Mouse (Mus musculus): Measurements from ENCODE around the gene Gkn1. TPM values are rescaled to one million over a fixed set of nuclear protein-coding genes. Genes with fewer than 3 reads are reported as not detected.

Gene Gkn1
- not detected for total RNA-seq (2021)
- long read RNA-seq = 0 reads

DNA sequence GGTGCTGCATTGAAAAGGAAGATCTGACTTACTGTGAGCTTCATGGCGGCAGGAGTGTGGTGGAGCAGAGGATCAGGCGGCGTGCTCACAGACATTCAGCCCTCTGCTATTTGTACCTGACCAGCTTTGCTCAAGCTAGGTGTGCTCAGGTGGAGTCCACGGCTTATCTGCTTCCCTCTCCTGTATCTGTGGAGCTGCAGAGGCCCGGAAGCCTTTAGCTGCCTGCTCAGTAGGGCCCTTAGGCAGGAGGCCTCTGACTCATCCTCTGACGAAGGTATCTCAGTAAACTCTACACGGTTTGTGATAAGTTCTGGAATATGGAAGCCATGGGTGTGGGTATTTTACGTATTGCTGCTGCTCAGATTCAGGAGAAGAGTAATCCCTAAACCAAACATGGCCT is at the start of gene Gkn1:
Gene Gkn1, minus strand, starts transcription at position 114 of the 400 bp plus-strand sequence.
- DNase-seq (ENCODE audit: low spot score in 2 of 2) = no peak

GRCm38 (mm10) chr6:87399886-87400566 is 49.3 kb upstream of the Gkn1 start:
- no peak for DNase-seq (ENCODE audit: low spot score in 2 of 2)

- DNase-seq (ENCODE audit: low spot score in 2 of 2) = peak; percentile 79 to 83
Measured at GRCm38 (mm10) chr6:87399137-87399536, 48.4 kb upstream of the Gkn1 start.

DNA sequence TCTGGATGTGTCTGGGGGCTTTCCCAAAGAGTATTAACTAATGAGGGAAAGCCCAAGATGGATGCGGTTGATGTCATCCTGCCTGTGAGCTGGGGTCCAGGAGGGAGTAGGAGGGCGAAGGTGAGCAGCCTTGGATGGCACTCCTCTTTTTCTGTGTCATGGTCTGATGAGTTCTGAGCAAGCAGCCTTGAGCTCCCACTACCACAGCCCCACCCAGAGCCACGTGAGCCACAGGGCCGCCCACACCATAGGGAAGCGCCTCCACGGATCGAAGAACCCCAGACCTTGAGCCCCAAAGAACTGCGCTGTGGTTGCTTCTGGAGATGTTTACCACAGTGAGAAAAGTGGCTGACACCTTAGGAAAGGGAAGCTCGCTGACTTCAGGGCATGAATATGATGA is 44.0 kb upstream of the Gkn1 start:
- DNase-seq (ENCODE audit: low spot score in 2 of 2) = no peak

GRCm38 (mm10) chr6:87393466-87394205 is 42.9 kb upstream of the Gkn1 start:
- no peak for DNase-seq (ENCODE audit: low spot score in 2 of 2)

- no peak for DNase-seq (ENCODE audit: low spot score in 2 of 2)
Measured at GRCm38 (mm10) chr6:87389455-87389989, 38.8 kb upstream of the Gkn1 start.

GRCm38 (mm10) chr6:87388877-87389276 is 38.1 kb upstream of the Gkn1 start, which contains the start of gene Gkn3:
TSS of gene Gkn3 (minus strand) at chr6:87388935.
- DNase-seq (ENCODE audit: low spot score in 2 of 2) = no peak

DNA sequence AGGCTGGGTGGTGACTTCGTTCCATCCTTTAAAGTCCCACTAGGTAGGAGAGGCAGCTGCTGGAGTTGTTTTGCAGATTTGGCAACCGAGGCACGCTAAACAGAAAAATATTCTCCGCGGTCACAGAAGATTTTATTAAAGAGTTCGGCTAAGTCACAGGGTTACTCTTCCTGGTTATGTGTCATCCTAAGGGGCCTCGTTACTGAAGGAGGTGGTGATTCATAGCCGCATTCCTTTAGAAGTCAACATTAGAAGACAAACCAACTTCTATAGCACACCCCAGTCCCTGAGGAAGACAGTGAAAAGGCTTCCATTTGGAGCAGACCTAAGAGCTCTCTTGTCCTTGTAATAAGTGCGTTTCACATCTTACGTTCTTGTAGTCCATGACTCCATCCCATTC is 35.9 kb upstream of the Gkn1 start:
- DNase-seq (ENCODE audit: low spot score in 2 of 2) = no peak

DNA sequence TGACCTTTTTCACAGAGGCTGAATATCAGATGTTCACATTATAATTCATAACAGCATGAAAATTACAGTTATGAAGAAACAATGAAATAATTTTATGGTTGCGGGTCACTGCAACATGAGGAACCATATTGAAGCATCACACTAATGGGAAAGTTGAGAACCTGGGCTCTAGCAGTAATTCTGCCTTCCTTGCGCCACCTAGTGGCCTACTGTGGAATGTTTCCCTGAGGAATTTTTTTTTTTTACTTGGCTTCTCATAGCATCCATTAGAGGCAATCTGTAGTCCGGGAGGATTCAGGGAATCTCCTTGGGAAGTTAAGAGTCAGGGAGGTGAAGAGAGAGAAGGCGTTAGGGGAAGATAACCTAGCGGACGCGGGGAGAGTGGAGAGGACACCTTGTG is 35.5 kb upstream of the Gkn1 start:
- peak; percentile 76 to 81 for DNase-seq (ENCODE audit: low spot score in 2 of 2)

DNA sequence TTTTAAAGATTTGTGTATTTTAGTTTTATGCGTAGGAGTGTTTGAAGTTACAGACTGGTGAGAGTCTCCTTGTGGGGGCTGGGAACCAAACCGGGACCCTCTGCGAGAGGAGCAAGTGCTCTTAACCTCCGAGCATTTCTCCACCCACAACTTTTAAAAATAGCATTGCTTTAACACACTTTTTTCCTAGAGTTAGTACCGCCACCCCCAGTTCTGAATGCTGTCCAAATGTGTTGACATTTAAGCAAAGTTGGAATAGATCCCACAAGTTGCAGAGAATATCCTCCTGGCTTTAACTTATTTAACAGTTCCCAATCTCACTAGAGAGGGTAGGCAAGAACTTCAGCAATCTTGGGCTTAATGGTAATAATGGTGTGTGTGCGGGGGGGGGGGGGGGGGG is 34.0 kb upstream of the Gkn1 start:
- DNase-seq (ENCODE audit: low spot score in 2 of 2) = no peak

GRCm38 (mm10) chr6:87383926-87384691 is 33.4 kb upstream of the Gkn1 start:
- peak; percentile 23 to 47 for DNase-seq (ENCODE audit: low spot score in 2 of 2)

GRCm38 (mm10) chr6:87373057-87373456 is 22.3 kb upstream of the Gkn1 start, which contains the start of gene Gkn2:
TSS of gene Gkn2 (plus strand) at chr6:87373357.
- no peak for DNase-seq (ENCODE audit: low spot score in 2 of 2)

DNA sequence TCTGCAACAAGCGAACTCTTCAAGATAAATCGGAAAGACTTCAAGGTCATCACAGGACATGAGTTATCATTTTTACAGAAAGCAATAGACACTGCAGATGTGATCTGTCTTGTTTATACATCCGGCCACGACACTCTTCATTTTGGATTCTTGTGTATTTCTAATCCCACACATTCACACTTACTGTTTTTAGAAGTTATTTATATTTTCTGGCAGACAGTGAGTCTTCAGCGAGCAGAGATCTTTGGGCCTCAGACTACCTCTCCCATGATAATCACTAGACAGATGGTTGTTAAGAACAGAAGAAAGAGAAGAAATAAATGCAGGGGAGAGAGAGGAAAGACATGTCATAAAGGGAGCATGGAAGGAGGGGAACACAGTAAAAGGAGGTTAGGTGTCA is 18.5 kb upstream of the Gkn1 start:
- no peak for DNase-seq (ENCODE audit: low spot score in 2 of 2)

DNA sequence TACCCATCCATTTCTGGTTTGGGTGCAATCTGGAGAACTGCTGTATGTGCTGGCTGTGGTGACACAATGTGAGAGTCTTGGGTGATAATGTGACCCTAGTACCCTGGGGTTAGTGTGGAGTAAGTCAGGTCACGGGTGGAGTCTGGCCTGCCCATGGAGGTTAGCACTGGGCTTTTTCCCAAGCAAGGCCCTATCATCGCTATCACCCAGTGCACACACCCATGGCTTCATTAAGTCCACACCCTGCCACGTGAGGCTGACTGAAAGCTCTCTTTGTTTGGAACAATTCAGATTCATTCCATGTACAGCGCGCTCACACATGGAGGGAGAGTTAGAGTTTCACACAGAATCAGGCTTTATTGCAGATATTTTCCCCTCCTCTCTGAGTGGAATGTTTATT is 3.7 kb upstream of the Gkn1 start:
- DNase-seq (ENCODE audit: low spot score in 2 of 2) = no peak

DNA sequence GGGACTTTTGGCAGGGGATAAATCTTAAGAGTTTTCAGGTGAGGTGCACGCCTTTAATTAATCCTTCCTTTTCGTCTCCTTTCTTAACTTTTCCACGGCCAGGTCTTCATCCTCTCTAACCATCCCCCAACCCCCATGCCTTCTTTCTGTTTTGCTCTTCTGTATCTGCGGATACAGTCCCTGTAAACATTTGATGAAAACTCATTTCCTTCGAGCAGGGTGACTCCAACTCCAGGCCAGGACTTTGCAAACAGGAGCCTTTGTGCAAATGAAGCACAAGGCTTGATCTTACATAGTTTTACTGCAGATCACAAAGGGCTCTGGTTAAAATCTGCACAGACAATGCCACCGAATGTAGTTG is 14.8 kb downstream of the Gkn1 start:
- DNase-seq (ENCODE audit: low spot score in 2 of 2) = no peak

- peak; percentile 60 to 71 for DNase-seq (ENCODE audit: low spot score in 2 of 2)
Measured at GRCm38 (mm10) chr6:87335091-87335934, 15.4 kb downstream of the Gkn1 start, which contains the start of gene Antxr1. TSS of gene Antxr1 (minus strand) at chr6:87335821.

DNA sequence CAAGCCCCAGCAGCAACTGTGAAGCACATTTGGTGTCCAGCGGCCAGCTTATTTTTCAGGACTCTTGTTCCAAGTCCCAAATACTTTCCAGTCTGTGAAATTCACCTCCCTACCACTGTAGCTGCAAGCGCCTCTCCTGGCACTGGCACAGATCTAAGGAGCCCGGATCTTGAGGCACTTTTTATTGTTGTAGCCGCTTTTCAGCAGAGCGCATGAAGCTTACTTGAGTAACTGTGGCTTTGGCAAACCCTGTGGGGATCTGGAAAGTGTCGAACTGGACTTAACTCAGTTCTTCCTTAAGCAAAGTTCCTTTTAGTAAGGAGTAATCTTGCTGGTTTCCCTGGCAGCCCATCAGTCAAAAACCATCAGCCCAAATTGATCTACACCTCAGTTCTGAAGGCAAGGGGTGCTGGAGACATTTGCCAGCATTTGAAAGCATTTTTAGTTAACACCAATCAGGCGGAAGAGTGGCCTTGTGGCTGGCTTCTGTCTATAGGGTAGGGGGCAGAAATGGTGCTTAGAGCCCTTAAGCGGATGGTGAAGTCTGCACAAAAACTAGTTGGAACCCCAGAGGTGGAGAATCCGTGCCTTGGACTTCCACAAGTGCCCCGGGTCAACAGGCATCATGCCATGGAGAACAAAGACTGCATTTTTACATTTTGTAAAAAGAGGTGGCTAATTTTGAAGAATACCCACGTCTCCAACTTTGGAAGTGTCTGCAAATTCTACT is 16.2 kb downstream of the Gkn1 start:
- peak; percentile 44 to 51 for DNase-seq (ENCODE audit: low spot score in 2 of 2)

DNA sequence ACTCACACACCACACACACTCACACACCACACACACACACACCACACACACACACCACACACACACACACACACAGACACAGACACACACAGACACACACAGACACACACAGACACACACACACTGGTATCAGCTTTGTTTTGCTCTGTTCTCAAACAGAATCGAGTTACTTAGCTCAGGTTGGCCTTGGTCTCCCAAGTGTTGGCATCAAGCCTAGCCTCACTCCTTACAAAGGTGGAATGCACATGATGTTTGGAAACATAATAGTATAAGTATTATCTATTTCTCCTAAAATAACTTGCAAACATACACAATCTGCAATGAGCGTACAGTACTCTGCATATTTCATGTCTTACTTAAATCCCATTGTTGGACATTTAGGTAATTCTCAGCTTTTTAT is 18.4 kb downstream of the Gkn1 start:
- no peak for DNase-seq (ENCODE audit: low spot score in 2 of 2)

DNA sequence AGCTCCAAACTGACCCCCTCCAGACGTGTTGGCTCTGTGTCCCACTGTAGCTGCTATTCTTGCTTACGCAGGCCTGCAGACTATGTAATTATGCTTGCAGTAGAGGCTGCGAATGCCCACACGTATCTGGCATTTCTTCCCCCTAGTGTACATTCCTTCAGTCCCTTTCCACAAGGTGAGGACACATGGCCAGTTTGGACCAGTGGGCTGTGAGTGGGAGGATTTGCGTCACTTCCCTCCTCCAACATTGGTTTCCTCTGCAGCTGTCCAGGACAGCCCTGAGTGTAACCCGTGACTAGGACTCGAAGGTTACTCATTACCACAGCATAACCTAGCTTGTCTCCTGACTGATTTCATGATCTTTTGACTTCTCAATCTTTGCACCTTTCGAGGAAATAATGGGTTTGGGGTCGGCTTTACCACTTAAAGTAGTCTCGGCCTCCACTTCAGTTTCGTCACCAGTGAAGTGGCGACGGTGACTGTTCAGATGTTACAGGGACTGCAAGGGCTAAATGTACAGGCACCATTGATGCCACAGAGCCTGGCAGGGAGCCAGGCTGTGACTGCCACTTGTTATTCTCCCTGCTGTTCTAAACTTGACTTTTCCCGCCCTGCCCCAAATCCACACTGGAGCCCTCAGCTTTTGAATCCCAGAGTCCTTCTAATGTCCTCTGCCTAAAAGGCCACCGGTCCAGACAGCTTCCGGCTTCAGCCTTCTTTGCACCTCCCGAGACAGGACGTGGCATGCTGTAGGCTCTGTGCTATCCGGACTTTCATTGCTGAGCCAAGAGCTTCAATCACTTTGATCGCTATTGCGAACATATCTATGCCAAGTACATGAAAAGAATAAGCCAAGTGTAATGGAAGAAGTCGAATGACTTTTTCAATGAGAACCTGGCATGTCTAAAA is 22.2 kb downstream of the Gkn1 start:
- no peak for DNase-seq (ENCODE audit: low spot score in 2 of 2)
